Mouse (Mus musculus): ENCODE data around the gene Dpp6. TPM values are rescaled to one million over a fixed set of nuclear protein-coding genes. Genes with fewer than 3 reads are reported as not detected.

Dpp6 gene
- polyA plus RNA-seq, 2 experiments = 2.4 to 5.0 TPM

DNA sequence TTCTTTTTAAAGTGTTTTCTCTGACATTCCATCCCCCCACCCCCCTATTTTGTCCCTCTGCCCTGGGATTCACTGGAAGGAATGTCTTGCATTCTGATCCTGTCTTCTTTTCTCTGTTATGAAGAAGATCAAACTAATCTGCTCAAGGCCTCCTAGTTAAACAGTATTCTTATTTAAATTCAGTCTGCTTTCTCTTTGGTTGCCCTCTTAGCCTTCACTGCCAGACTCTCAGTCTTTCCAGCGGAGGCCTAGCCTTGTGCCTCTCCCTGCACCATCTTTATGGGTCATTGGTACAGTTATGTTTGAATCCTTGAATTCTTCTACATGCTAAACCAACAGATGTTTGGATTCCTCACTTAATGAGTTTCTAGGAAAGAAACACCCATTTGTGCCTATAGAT is 211.6 kb downstream of the Dpp6 start:
- H3K27me3 ChIP-seq (ENCODE audit: control insufficient read depth, insufficient read depth, low read length) = no peaks in the 10 kb centered on the region
- no peaks in the 10 kb centered on the region for H3K4me1 ChIP-seq (ENCODE audit: control insufficient read depth, insufficient read depth, low read length)
- H3K9me3 ChIP-seq (ENCODE audit: control insufficient read depth, low read length) = no peaks in the 10 kb centered on the region
- H3K9ac ChIP-seq (ENCODE audit: low read depth, low read length, severe bottlenecking) = no peak overlapping the region
- TF ChIP-seq POLR2A (IDR thresholded peaks at IDR 0.05; ENCODE audit: borderline replicate concordance, extremely low read depth, insufficient read depth, insufficient read length) = no peak
- H3K36me3 ChIP-seq (ENCODE audit: control insufficient read depth, insufficient read depth, low read length) = no peaks in the 10 kb centered on the region
- ATAC-seq (ENCODE audit: low FRiP score, low read depth) (no peak), DNase-seq (ENCODE audit: low spot score) (no peak)
- H3K4me2 ChIP-seq (replicated peaks; ENCODE audit: low read depth, low read length, severe bottlenecking) = no peak overlapping the region
- no peak overlapping the region for H3K4me3 ChIP-seq (replicated peaks; ENCODE audit: low read length)
- WGBS = 76% methylated on average over 1 of the region's 1 CpGs
- no peak overlapping the region for H3K27ac ChIP-seq (replicated peaks; ENCODE audit: low read depth, low read length)

DNA sequence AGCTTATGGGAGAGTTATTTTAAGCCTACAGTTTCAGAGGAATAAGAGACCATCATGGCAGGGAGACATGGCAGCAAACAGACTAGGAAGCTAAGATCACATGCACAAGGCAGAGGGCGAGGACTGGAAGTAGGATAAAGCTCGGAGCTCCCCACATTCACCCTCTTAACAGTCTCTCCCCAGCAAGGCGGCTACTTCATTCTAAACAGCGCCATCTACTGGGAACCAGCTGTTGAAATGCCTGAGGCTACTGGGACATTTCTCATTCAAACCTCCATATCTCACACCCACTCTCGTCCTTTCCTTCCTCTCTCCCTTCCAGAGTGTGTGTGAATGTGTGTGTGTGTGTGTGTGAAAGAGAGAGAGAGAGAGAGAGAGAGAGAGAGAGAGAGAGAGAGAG is 212.8 kb downstream of the Dpp6 start:
- no peak overlapping the region for H3K9ac ChIP-seq (ENCODE audit: low read depth, low read length, severe bottlenecking)
- DNase-seq (ENCODE audit: low spot score) = no peak
- no peaks in the 10 kb centered on the region for H3K36me3 ChIP-seq (ENCODE audit: control insufficient read depth, insufficient read depth, low read length)
- TF ChIP-seq POLR2A (IDR thresholded peaks at IDR 0.05; ENCODE audit: borderline replicate concordance, extremely low read depth, insufficient read depth, insufficient read length) = no peak
- H3K9me3 ChIP-seq (ENCODE audit: control insufficient read depth, low read length) = no peaks in the 10 kb centered on the region
- no peak overlapping the region for H3K4me2 ChIP-seq (replicated peaks; ENCODE audit: low read depth, low read length, severe bottlenecking)
- 4% methylated on average over 5 of the region's 5 CpGs for WGBS
- no peaks in the 10 kb centered on the region for H3K4me1 ChIP-seq (ENCODE audit: control insufficient read depth, insufficient read depth, low read length)
- H3K27ac ChIP-seq (replicated peaks; ENCODE audit: low read depth, low read length) = no peak overlapping the region
- no peak for ATAC-seq (ENCODE audit: low FRiP score, low read depth)
- no peaks in the 10 kb centered on the region for H3K27me3 ChIP-seq (ENCODE audit: control insufficient read depth, insufficient read depth, low read length)
- no peak overlapping the region for H3K4me3 ChIP-seq (replicated peaks; ENCODE audit: low read length)

DNA sequence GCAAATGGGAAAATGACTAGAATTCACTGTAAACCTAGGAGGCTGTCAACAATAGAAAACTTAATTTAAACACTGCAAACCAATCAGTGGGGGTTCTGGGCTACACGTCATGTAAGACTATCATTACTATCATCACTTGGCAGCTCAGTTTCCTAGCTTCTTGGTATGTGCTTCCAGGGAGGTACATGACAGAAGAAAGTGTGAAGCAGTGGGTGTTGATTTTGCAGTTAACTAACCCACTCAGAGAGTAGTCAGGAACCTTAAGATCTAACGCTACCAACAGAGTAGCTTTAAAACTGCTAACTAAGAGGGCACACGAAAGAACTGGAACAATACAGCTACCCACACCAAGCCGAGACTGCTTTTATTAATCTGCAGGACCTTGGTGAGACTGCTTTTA is 217.9 kb downstream of the Dpp6 start:
- ATAC-seq (ENCODE audit: low FRiP score, low read depth) (no peak), DNase-seq (ENCODE audit: low spot score) (no peak)
- no peaks in the 10 kb centered on the region for H3K9me3 ChIP-seq (ENCODE audit: control insufficient read depth, low read length)
- WGBS = 58% methylated on average over 4 of the region's 4 CpGs
- no peak overlapping the region for H3K27ac ChIP-seq (replicated peaks; ENCODE audit: low read depth, low read length)
- no peak overlapping the region for H3K4me3 ChIP-seq (replicated peaks; ENCODE audit: low read length)
- H3K9ac ChIP-seq (ENCODE audit: low read depth, low read length, severe bottlenecking) = no peak overlapping the region
- no peaks in the 10 kb centered on the region for H3K4me1 ChIP-seq (ENCODE audit: control insufficient read depth, insufficient read depth, low read length)
- no peak overlapping the region for H3K4me2 ChIP-seq (replicated peaks; ENCODE audit: low read depth, low read length, severe bottlenecking)
- no peaks in the 10 kb centered on the region for H3K36me3 ChIP-seq (ENCODE audit: control insufficient read depth, insufficient read depth, low read length)
- H3K27me3 ChIP-seq (ENCODE audit: control insufficient read depth, insufficient read depth, low read length) = no peaks in the 10 kb centered on the region
- no peak for TF ChIP-seq POLR2A (IDR thresholded peaks at IDR 0.05; ENCODE audit: borderline replicate concordance, extremely low read depth, insufficient read depth, insufficient read length)

GRCm38 (mm10) chr5:27035291-27035690 is 218.3 kb downstream of the Dpp6 start:
- no peak overlapping the region for H3K9ac ChIP-seq (ENCODE audit: low read depth, low read length, severe bottlenecking)
- no peak overlapping the region for H3K4me2 ChIP-seq (replicated peaks; ENCODE audit: low read depth, low read length, severe bottlenecking)
- no peaks in the 10 kb centered on the region for H3K4me1 ChIP-seq (ENCODE audit: control insufficient read depth, insufficient read depth, low read length)
- no peak overlapping the region for H3K4me3 ChIP-seq (replicated peaks; ENCODE audit: low read length)
- H3K36me3 ChIP-seq (ENCODE audit: control insufficient read depth, insufficient read depth, low read length) = no peaks in the 10 kb centered on the region
- DNase-seq (ENCODE audit: low spot score) (peak; percentile 51), ATAC-seq (ENCODE audit: low FRiP score, low read depth) (no peak)
- H3K27me3 ChIP-seq (ENCODE audit: control insufficient read depth, insufficient read depth, low read length) = no peaks in the 10 kb centered on the region
- no peak for TF ChIP-seq POLR2A (IDR thresholded peaks at IDR 0.05; ENCODE audit: borderline replicate concordance, extremely low read depth, insufficient read depth, insufficient read length)
- H3K9me3 ChIP-seq (ENCODE audit: control insufficient read depth, low read length) = no peaks in the 10 kb centered on the region
- no peak overlapping the region for H3K27ac ChIP-seq (replicated peaks; ENCODE audit: low read depth, low read length)
- 31% methylated on average over 1 of the region's 1 CpGs for WGBS

DNA sequence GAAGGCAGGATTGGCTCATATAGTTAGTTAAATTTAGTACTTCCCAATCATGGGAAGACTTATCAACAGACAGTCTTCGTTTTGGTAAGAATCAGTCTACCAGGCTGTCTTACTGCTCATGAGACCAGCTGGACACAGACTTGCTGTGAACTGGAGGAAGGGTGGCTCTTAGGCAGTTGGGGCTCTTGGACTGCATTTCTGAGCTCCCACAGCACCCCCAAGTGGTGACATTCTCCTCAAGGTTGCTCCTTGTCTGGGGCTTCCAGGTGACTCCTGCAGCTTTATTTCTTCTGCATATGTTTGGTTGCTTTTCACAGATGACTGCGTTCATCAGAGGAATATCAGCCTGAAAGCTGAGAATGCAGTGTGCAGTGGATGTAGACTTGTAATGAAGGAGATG is 218.9 kb downstream of the Dpp6 start:
- WGBS = 23% methylated on average over 2 of the region's 2 CpGs
- Histone ChIP-seq H3K4me3 (replicated peaks; ENCODE audit: low read length) (no peak overlapping the region), H3K4me1 (ENCODE audit: control insufficient read depth, insufficient read depth, low read length) (no peaks in the 10 kb centered on the region), H3K4me2 (replicated peaks; ENCODE audit: low read depth, low read length, severe bottlenecking) (no peak overlapping the region), H3K27ac (replicated peaks; ENCODE audit: low read depth, low read length) (no peak overlapping the region), H3K9me3 (ENCODE audit: control insufficient read depth, low read length) (no peaks in the 10 kb centered on the region), H3K36me3 (ENCODE audit: control insufficient read depth, insufficient read depth, low read length) (no peaks in the 10 kb centered on the region), H3K9ac (ENCODE audit: low read depth, low read length, severe bottlenecking) (no peak overlapping the region), H3K27me3 (ENCODE audit: control insufficient read depth, insufficient read depth, low read length) (no peaks in the 10 kb centered on the region)
- no peak for TF ChIP-seq POLR2A (IDR thresholded peaks at IDR 0.05; ENCODE audit: borderline replicate concordance, extremely low read depth, insufficient read depth, insufficient read length)
- ATAC-seq (ENCODE audit: low FRiP score, low read depth) = no peak
- no peak for DNase-seq (ENCODE audit: low spot score)

DNA sequence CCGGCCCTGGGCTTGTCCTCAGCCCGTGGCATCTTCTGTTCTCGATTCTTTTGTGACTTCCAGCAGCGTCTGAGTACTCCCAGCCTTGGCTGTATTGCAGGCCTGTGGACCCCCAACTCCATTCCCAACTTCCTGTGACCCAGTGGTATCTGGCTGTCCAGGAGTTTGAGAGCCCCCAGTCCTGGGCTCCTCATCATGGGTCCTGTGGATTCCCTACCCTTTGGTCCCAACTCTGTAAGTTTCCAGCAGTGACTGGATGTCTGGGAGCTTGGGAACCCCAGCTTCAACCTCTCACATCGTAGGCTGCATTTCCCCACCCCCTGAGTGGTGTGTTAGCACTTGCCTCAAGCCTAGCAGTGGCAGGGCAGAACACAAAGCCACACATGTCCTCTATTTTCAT is 220.8 kb downstream of the Dpp6 start:
- Histone ChIP-seq H3K27ac (replicated peaks; ENCODE audit: low read depth, low read length) (no peak overlapping the region), H3K4me2 (replicated peaks; ENCODE audit: low read depth, low read length, severe bottlenecking) (no peak overlapping the region), H3K4me1 (ENCODE audit: control insufficient read depth, insufficient read depth, low read length) (no peaks in the 10 kb centered on the region), H3K4me3 (replicated peaks; ENCODE audit: low read length) (no peak overlapping the region), H3K27me3 (ENCODE audit: control insufficient read depth, insufficient read depth, low read length) (no peaks in the 10 kb centered on the region), H3K9ac (ENCODE audit: low read depth, low read length, severe bottlenecking) (no peak overlapping the region), H3K36me3 (ENCODE audit: control insufficient read depth, insufficient read depth, low read length) (no peaks in the 10 kb centered on the region), H3K9me3 (ENCODE audit: control insufficient read depth, low read length) (no peaks in the 10 kb centered on the region)
- DNase-seq (ENCODE audit: low spot score) (no peak), ATAC-seq (ENCODE audit: low FRiP score, low read depth) (no peak)
- WGBS = 65% methylated on average over 5 of the region's 5 CpGs
- TF ChIP-seq POLR2A (IDR thresholded peaks at IDR 0.05; ENCODE audit: borderline replicate concordance, extremely low read depth, insufficient read depth, insufficient read length) = no peak

All from limb, embryonic 14.5 days (tissue).